In the genomic region with DNA sequence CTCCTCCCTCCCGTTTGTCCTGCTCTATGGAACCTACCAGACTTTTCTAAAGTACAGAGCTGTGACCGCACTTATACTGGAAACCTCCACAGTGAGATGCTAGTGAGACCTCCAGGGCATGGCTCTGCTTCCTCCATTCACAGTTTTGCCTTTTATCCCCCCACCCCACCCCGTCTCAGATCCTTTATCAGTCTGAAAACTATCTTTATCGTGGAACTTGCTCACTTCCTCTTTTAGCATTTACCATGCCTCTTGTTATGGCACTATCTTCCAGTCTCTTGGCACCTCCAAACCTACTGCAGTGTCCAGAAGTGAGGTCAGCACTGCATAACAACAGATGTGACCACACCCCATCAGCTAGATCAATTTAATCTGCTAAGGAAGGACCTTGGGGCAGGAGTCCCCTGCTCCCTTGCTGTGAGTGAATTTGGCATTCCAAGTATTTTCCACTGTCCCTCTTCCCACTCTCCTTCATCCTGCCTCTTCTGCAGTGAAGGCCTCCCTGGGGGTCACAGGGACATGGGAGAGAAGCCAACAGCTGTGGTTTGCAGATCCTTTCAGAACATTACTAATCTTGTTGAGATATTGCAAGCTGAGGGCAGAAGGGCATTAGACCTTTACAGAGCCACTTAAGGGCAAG, we compare ENCODE assay signal across 26 mouse cellular contexts. TPM values are rescaled to one million over a fixed set of nuclear protein-coding genes. Genes with fewer than 3 reads are reported as not detected.
DNase-seq lines count a peak whose midpoint lies in the region; ATAC-seq and TF ChIP-seq lines count a peak whose summit lies in the region.
"Had no signal": no experiment of that assay in that cellular context is flagged by ENCODE, and none has a peak within 500 bp of the region (broad histone marks: within the 10 kb centered on the region; RNA-seq: fewer than 3 reads in every experiment).

No protein-coding gene starts in this region.

- H3K79me2 ChIP-seq in myocyte (ENCODE audit: control insufficient read depth, insufficient read depth) = peaks cover 1% of the 10 kb centered on the region

- no peak for TF ChIP-seq POLR2A in myocyte (IDR thresholded peaks at IDR 0.05; ENCODE audit: insufficient read length, low read depth)

- TF ChIP-seq CTCF in G1E (IDR thresholded peaks at IDR 0.05; ENCODE audit: low read depth, low read length) = no peak

- H3K36me3 ChIP-seq in G1E (replicated peaks) = no peaks in the 10 kb centered on the region
- no peaks in the 10 kb centered on the region for H3K36me3 ChIP-seq in myocyte (ENCODE audit: control insufficient read depth, insufficient read depth)
- H3K36me3 ChIP-seq: embryonic facial prominence, embryonic 15.5 days; heart, embryonic 12.5 days; hindbrain, embryonic 13.5 days; limb, embryonic 10.5 days had no signal

- peaks cover 56% of the 10 kb centered on the region for H3K4me1 ChIP-seq in G1E (ENCODE audit: insufficient read depth, low read depth, low read length)

- H3K27me3 ChIP-seq in G1E (ENCODE audit: insufficient read depth, low read length) (peaks cover 11% of the 10 kb centered on the region; the same call in 1 of the 2 replicates), myocyte (ENCODE audit: control insufficient read depth, insufficient read depth, insufficient read length) (no peaks in the 10 kb centered on the region)
- H3K27me3 ChIP-seq: embryonic facial prominence, embryonic 15.5 days; heart, embryonic 12.5 days had no signal

- no peak overlapping the region for H3ac ChIP-seq in myocyte (ENCODE audit: control insufficient read depth, insufficient read length)

- DNase-seq in heart, adult 11 months = peak; percentile 88
- DNase-seq in heart, adult 8-10 months (ENCODE audit: low spot score) = no peak
- DNase-seq in 416B (ENCODE audit: low read depth) = peak; percentile 70
- peak; percentile 63 for DNase-seq in G1E (ENCODE audit: low spot score)
- DNase-seq in urinary bladder, postnatal 25 days (ENCODE audit: low spot score) = no peak
- DNase-seq in layer of hippocampus, postnatal 10 days (ENCODE audit: low spot score in 2 of 2) = no peak
- DNase-seq: adrenal gland, adult 2 months; cerebellum, adult 11 months; cerebellum, postnatal 10 days; embryo, embryonic 11 days; gastrocnemius, postnatal 10 days; kidney, adult 9 months; kidney, postnatal 25 days; lung, embryonic 14.5 days; lung, postnatal 36 days; thymus, postnatal 4 days had no signal

- H3K4me3 ChIP-seq in G1E (ENCODE audit: low read depth, low read length) = no peak overlapping the region; the same call in 1 of the 2 replicates
- no peak overlapping the region for H3K4me3 ChIP-seq in myocyte
- H3K4me3 ChIP-seq: embryonic facial prominence, embryonic 15.5 days; heart, embryonic 12.5 days; hindbrain, embryonic 13.5 days; limb, embryonic 10.5 days had no signal

- no peaks in the 10 kb centered on the region for H3K9me3 ChIP-seq in G1E (replicated peaks)
- H3K9me3 ChIP-seq: embryonic facial prominence, embryonic 15.5 days; heart, embryonic 12.5 days; hindbrain, embryonic 13.5 days; limb, embryonic 10.5 days had no signal

- peak; percentile 41 for ATAC-seq in G1E (ENCODE audit: extremely low read depth, insufficient number of reproducible peaks, low FRiP score, poor library complexity, severe bottlenecking)
- ATAC-seq: midbrain, embryonic 16.5 days had no signal

- peak overlapping the region; percentile 4 for H3K4me2 ChIP-seq in myocyte (ENCODE audit: low read depth)
- H3K4me2 ChIP-seq: embryonic facial prominence, embryonic 15.5 days; heart, embryonic 12.5 days; hindbrain, embryonic 13.5 days; lung, embryonic 14.5 days had no signal

TF ChIP-seq in myocyte, 11 proteins besides CTCF, POLR2A, EP300 and RAD21:
- TF ChIP-seq SRF (IDR thresholded peaks at IDR 0.05; ENCODE audit: control insufficient read depth, insufficient read length, low read depth) = no peak
- TF ChIP-seq POLR2AphosphoS2 (IDR thresholded peaks at IDR 0.05; ENCODE audit: insufficient read length, low read depth) = no peak
- no peak for TF ChIP-seq TCF12 (IDR thresholded peaks at IDR 0.05; ENCODE audit: insufficient read depth, poor library complexity, severe bottlenecking)
- no peak for TF ChIP-seq MYOD1 (IDR thresholded peaks at IDR 0.05; ENCODE audit: control insufficient read depth in 1 of 3, insufficient read length in 2 of 3, low read depth in 2 of 3)
- no peak for TF ChIP-seq USF1 (IDR thresholded peaks at IDR 0.05; ENCODE audit: low read depth)
- no peak for TF ChIP-seq REST (IDR thresholded peaks at IDR 0.05; ENCODE audit: insufficient read depth, insufficient read length)
- no peak for TF ChIP-seq MYOG (IDR thresholded peaks at IDR 0.05; ENCODE audit: control insufficient read depth in 1 of 3, insufficient read depth in 1 of 3, insufficient read length in 2 of 3, low read depth in 2 of 3)
- TF ChIP-seq TCF3 (IDR thresholded peaks at IDR 0.05; ENCODE audit: insufficient read length, low read depth) = no peak
- no peak for TF ChIP-seq MAX (IDR thresholded peaks at IDR 0.05; ENCODE audit: low read depth)
- no peak for TF ChIP-seq CEBPB (IDR thresholded peaks at IDR 0.05; ENCODE audit: insufficient read depth, poor library complexity, severe bottlenecking)
- TF ChIP-seq E2F4 (IDR thresholded peaks at IDR 0.05; ENCODE audit: insufficient read depth) = no peak

RNA-seq across cellular contexts. Expression of gene Nagk, which starts 3.4 kb away (rescaled TPM):
- total RNA-seq in heart, adult 8-10 months (2022) = 10 to 100 TPM; 19.9 to 25.3 (median 22.7) TPM
- total RNA-seq in G1E (2014; fragmentation: Nextera tagmentation) (12.9 and 19.2 TPM in 2 replicates), G1E (2017) (49.7 and 50.7 TPM in 2 replicates)
- polyA plus RNA-seq in G1E (2012) (5.5 and 6.5 TPM in 2 replicates), myocyte (2012; fragmentation: generic; extraction: Trizol) (42.9 TPM)
- total RNA-seq in layer of hippocampus, postnatal 10 days (2021) = 10 to 100 TPM; 63.0 to 66.3 TPM

RNA-seq across cellular contexts. Expression of gene Tex261, which starts 15.8 kb away (rescaled TPM):
- 100 to 1,000 TPM in 2 of 4 experiments, 10 to 100 TPM in 2; 91.3 to 107 (median 97.8) TPM for total RNA-seq in heart, adult 8-10 months (2022)
- 47.8 and 50.0 TPM in 2 replicates for total RNA-seq in G1E (2014; fragmentation: Nextera tagmentation)
- 32.5 and 35.4 TPM in 2 replicates for total RNA-seq in G1E (2017)
- 30.3 and 34.6 TPM in 2 replicates for polyA plus RNA-seq in G1E (2012)
- polyA plus RNA-seq in myocyte (2012; fragmentation: generic; extraction: Trizol) = 70.7 TPM
- total RNA-seq in layer of hippocampus, postnatal 10 days (2021) = 10 to 100 TPM; 47.3 to 55.4 TPM

RNA-seq across cellular contexts. Expression of gene Ankrd53, which starts 28.9 kb away (rescaled TPM):
- total RNA-seq in heart, adult 8-10 months (2022) = under 1 TPM in 1 of 4 experiments, not detected in 3; 0.22 TPM
- total RNA-seq in G1E (2014; fragmentation: Nextera tagmentation) (not detected in 2 replicates), G1E (2017) (not detected in 2 replicates)
- polyA plus RNA-seq in G1E (2012) (not detected in 2 replicates), myocyte (2012; fragmentation: generic; extraction: Trizol) (0.05 TPM)
- not detected for total RNA-seq in layer of hippocampus, postnatal 10 days (2021)
- total RNA-seq: adrenal gland, adult 2 months; gastrocnemius, postnatal 10 days; heart, postnatal 25 days; left cerebral cortex, adult 8-10 months; liver, adult 2 months had no signal
- polyA plus RNA-seq: adrenal gland, adult 2 months; embryonic facial prominence, embryonic 15.5 days; heart, embryonic 12.5 days; intestine, embryonic 14.5 days; liver, adult 2 months had no signal

RNA-seq across cellular contexts. Expression of gene Paip2b, which starts 40.2 kb away (rescaled TPM):
- total RNA-seq in heart, adult 8-10 months (2022) = 10 to 100 TPM; 42.5 to 48.7 (median 46.1) TPM
- 7.6 and 8.4 TPM in 2 replicates for total RNA-seq in G1E (2014; fragmentation: Nextera tagmentation)
- 10.3 and 12.0 TPM in 2 replicates for total RNA-seq in G1E (2017)
- 9.3 and 10.5 TPM in 2 replicates for polyA plus RNA-seq in G1E (2012)
- 14.4 TPM for polyA plus RNA-seq in myocyte (2012; fragmentation: generic; extraction: Trizol)
- total RNA-seq in layer of hippocampus, postnatal 10 days (2021) = 10 to 100 TPM; 42.4 to 43.3 TPM

RNA-seq across cellular contexts. Expression of gene Atp6v1b1, which starts 48.6 kb away (rescaled TPM):
- under 1 TPM in 1 of 4 experiments, not detected in 3; 0.17 TPM for total RNA-seq in heart, adult 8-10 months (2022)
- total RNA-seq in G1E (2014; fragmentation: Nextera tagmentation) (not detected in 2 replicates), G1E (2017) (0.22 TPM in 1 of 2 replicates, not detected in the other)
- polyA plus RNA-seq in G1E (2012) (not detected in 2 replicates), myocyte (2012; fragmentation: generic; extraction: Trizol) (not detected)
- total RNA-seq in layer of hippocampus, postnatal 10 days (2021) = under 1 TPM; 0.21 to 0.56 TPM
- total RNA-seq: adrenal gland, adult 2 months; gastrocnemius, postnatal 10 days; heart, postnatal 25 days; left cerebral cortex, adult 8-10 months; liver, adult 2 months had no signal
- polyA plus RNA-seq: adrenal gland, adult 2 months; heart, embryonic 12.5 days; hindbrain, embryonic 13.5 days; intestine, embryonic 14.5 days; limb, embryonic 10.5 days; liver, adult 2 months; lung, embryonic 14.5 days; midbrain, embryonic 16.5 days had no signal

Comparison
In these comparisons a context has a peak if more than half of its experiments do, and no peak if none do; other contexts are left out.
1. DNase-seq: peak in heart, adult 11 months (single experiment), 416B (single experiment) and G1E (single experiment); none in heart, adult 8-10 months (single experiment), urinary bladder, postnatal 25 days (single experiment) and layer of hippocampus, postnatal 10 days (0 of 2).